Mouse (Mus musculus): ENCODE results near the gene Magea5.
"Not testable (repeated sequence)": the region's sequence is repeated elsewhere in the genome, so short reads cannot be mapped to it uniquely, and the experiment has no call there.

Gene Magea5

DNA sequence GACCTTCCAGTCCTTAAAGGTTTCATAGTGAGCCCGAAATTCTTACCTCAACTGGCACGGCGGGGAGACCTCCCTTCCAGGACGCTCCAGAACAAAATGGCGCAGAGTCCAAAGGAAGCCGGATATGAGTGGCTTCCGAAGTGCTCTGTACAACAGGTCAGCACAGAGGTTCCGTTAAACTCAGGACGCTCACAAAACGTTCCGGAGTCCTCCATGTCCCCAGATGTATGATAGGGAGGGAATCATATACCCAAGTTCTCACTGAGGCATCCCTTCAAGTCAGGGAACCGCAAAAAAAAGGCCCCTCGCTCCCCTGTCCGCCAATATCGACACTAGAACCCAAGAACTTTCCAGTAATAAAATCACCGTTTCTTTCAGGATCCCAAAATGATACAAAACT, at the start of gene Magea5:
Gene Magea5 (minus strand): TSS at position 101 of the 400 bp plus-strand sequence.
- not testable (repeated sequence) for DNase-seq (ENCODE audit: low spot score)

DNA sequence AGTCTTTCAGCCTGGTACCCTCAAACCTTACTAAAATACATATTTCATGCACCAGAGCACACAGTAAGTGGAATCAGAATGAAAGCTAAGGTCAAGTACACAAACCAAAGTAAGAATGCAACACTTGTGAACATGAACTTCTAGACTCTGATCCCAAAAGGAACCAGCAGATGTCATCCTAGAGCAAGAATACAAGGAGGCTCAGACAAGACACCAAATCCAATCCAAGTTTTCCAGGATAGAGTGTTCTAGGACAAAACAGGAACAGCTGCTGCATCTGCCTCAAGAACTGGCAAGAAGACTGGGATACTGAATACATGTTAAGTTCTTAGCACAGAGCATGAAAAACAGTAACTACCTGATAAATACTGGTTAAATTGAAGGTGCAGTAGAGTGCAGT, 35.1 kb upstream of the Magea5 start:
- DNase-seq (ENCODE audit: low spot score) = peak; percentile 2

DNA sequence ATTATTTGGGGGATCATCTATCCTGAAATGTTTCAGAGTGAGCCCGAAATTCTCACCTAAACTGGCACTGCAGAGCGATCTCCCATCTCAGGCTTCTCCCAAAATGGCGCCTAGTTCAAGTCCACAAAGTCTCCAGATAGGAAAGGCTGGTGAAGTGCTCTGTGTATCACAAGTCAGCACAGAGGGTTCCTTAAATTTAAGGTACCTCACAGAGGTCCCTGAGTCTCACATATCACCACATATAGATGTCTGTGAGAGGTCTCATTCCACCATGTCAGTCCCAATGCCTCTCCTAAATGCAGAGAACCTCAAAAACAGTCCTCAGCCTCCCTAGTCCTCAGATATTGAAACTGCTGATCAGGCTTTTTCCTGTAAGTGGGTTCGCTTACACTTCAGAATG, 30.6 kb upstream of the Magea5 start, which contains the start of gene Magea2:
Gene Magea2 (minus strand): TSS at position 101 of the 400 bp plus-strand sequence.
- not testable (repeated sequence) for DNase-seq (ENCODE audit: low spot score)

- not testable (repeated sequence) for DNase-seq (ENCODE audit: low spot score)
Measured at GRCm38 (mm10) chrX:155089693-155090092, 26.7 kb upstream of the Magea5 start, which contains the start of gene Magea1. TSS of gene Magea1 (minus strand) at chrX:155089793.

All from left cerebral cortex, adult 11 months (tissue).